Mouse (Mus musculus) testis, adult 2 months (tissue): Measurements from ENCODE around the gene Lrp11.

ENCODE experiments used
- CTCF ChIP-seq: fragments of 200-500 bp; IDR thresholded peaks from 2 replicates; pipeline ENCODE4 v1.5.1; 2012; ENCODE audit warnings: low read depth, mild to moderate bottlenecking, inconsistent platforms, low read length, moderate library complexity; ENCODE audit not compliant: control insufficient read depth, insufficient read depth, insufficient replicate concordance
- POLR2A ChIP-seq: fragments of 200-500 bp; IDR thresholded peaks from 2 replicates; pipeline ENCODE4 v1.6.1; 2012; ENCODE audit warnings: low read depth, mild to moderate bottlenecking, inconsistent platforms, low read length, moderate library complexity; ENCODE audit not compliant: control insufficient read depth

DNA sequence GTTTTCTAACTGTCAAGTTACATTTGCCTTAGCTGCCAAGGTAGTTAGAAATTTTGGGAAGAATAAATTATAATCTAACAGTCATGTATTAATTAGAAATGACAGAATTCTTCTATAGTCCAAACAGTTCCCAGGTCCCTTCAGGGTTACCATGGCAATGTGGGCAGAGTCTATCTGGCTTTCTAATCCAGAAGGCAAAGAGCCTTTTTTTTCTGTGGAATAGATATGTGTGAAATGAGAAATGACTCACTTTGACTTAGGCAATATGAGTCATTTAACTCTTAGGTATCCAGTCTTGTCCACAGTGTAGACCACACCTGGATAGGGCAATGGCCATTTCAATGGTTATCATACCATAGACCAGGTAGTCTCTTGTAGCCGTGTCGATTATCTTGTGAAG, 8.2 kb upstream of the Lrp11 start:
- TF ChIP-seq CTCF: no peak
- TF ChIP-seq POLR2A: no peak
